Mouse (Mus musculus) limb, embryonic 11.5 days (tissue): Measurements from ENCODE around the gene Slc25a25. TPM values are rescaled to one million over a fixed set of nuclear protein-coding genes. Genes with fewer than 3 reads are reported as not detected.

Experiments
- ATAC-seq: fragments of 200-750 bp; cut with Nextera tagmentation; 2 replicates; pipeline ENCODE4 v1.8.0; 2017; ENCODE audit warnings: low read depth; ENCODE audit not compliant: insufficient number of reproducible peaks, low FRiP score, low TSS enrichment
- DNase-seq: peaks from one replicate; pipeline ENCODE4 v3.0.0-alpha.2; 2015; ENCODE audit warnings: low spot score
- H3K27ac ChIP-seq: fragments of 300-500 bp; sonication (generic); replicated peaks from 2 replicates; pipeline ENCODE4 v1.5.1; 2014; ENCODE audit warnings: low read depth, mild to moderate bottlenecking, low read length
- H3K27me3 ChIP-seq: fragments of 300-500 bp; sonication (generic); 2 replicates; pipeline ENCODE4 v1.6.1; 2014; ENCODE audit warnings: mild to moderate bottlenecking, low read length, mixed read lengths; ENCODE audit not compliant: control insufficient read depth, insufficient read depth
- H3K36me3 ChIP-seq: fragments of 300-500 bp; sonication (generic); 2 replicates; pipeline ENCODE4 v1.6.1; 2014; ENCODE audit warnings: mild to moderate bottlenecking, low read length, moderate library complexity, mixed read lengths; ENCODE audit not compliant: control insufficient read depth, insufficient read depth
- H3K4me1 ChIP-seq: fragments of 300-500 bp; sonication (generic); 2 replicates; pipeline ENCODE4 v1.6.1; 2014; ENCODE audit warnings: low read length, mixed read lengths; ENCODE audit not compliant: control insufficient read depth, insufficient read depth
- H3K4me2 ChIP-seq: fragments of 300-500 bp; sonication (generic); 2 replicates; pipeline ENCODE4 v1.6.1; 2014; ENCODE audit warnings: low read depth, mild to moderate bottlenecking, moderate library complexity; ENCODE audit not compliant: severe bottlenecking
- H3K4me3 ChIP-seq: fragments of 300-500 bp; sonication (generic); 2 replicates; pipeline ENCODE4 v1.5.1; 2014; ENCODE audit warnings: low read depth, low read length
- H3K9ac ChIP-seq: fragments of 300-500 bp; sonication (generic); 2 replicates; pipeline ENCODE4 v1.6.1; 2014; ENCODE audit warnings: mild to moderate bottlenecking, low read length
- H3K9me3 ChIP-seq: fragments of 300-500 bp; sonication (generic); 2 replicates; pipeline ENCODE4 v1.6.1; 2016; ENCODE audit warnings: low read length; ENCODE audit not compliant: control insufficient read depth
- WGBS: fragments of 180-500 bp; shearing (Covaris S2); extraction: QIAGEN DNeasy Blood & Tissue Kit; methylation state at CpG from one replicate; pipeline ENCODE4 v1.1.7; 2014; 5-methylcytosine and 5-hydroxymethylcytosine counted together
- polyA plus RNA-seq: library from polyadenylated mRNA; unstranded; fragments of >200 nt; fragmentation: Nextera tagmentation; extraction: Ambion mirVana; gene quantifications from 2 replicates; pipeline ENCODE4 v1.2.1, GENCODE M21; 2014

Slc25a25 gene
- polyA plus RNA-seq, 1 experiment from 2014 or later: 19.2 TPM

DNA sequence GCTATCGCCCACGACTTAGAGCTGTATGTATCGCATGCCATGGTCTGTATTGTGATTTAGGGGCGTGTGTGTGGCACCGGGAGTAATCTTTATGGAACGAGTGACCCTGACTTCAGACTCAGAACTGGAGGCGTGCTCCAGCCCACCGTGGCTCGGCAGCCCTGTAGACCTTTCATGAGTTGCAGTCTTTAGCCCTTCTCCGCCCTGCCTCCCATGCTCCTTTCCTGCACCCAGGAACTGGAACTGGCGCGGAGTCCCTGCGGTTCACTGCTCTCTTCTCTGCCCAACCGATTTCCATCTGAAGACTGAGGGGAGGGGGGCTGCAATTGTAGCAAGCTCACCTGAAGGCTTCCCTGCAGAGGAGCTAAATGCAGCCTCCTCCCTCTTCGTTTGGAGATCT lies 54.5 kb downstream of the Slc25a25 start:
- H3K4me2 ChIP-seq: peak overlapping the region; percentile 83

DNA sequence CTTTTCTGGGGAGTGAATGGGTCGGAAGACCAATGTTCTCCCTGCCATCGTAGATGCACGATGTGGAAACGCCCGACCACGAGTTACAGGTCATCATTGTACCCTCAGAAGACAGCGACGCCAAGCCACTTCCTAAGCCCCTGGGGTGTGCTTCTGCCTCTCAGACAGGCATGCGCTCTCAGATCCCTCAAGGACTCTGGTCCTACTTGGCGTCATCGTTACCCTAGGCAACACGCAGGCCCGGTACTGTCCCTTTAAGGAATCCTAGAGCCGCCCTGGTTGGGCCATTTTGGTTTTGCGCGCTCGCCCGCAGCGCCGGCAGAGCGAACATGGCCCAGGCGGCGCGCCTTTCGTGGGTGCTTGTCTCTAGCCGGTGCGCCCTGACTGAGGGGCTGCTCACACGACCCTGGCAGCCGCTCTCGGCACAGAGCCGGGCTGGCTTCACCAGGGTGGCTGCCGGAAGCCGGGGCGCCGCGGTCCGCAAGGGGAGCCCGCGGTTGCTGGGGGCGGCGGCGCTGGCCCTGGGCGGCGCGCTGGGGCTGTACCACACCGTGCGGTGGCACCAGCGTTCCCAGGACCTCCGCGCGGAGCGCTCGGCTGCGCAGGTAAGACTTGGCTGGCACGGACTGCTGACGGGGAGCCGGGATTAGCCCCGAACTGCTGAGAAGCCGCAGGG lies 55.2 kb downstream of the Slc25a25 start:
- H3K9ac ChIP-seq: peak overlapping the region; percentile 81
- ATAC-seq: peak; percentile 87

More for the DNA sequence above, 54.5 kb downstream of the Slc25a25 start:
- Histone ChIP-seq H3K36me3 (peaks cover 9% of the 10 kb centered on the region; the same call in 1 of the 2 replicates), H3K27ac (peak overlapping the region; percentile 85), H3K4me3 (peak overlapping the region; percentile 88), H3K4me1 (peaks cover 5% of the 10 kb centered on the region; the same call in 1 of the 2 replicates), H3K9ac (peak overlapping the region; percentile 81), H3K27me3 (no peaks in the 10 kb centered on the region), H3K9me3 (no peaks in the 10 kb centered on the region)
- DNase-seq (no peak), ATAC-seq (no peak)
- WGBS: under 1% methylated on average over 15 of the region's 15 CpGs

DNA sequence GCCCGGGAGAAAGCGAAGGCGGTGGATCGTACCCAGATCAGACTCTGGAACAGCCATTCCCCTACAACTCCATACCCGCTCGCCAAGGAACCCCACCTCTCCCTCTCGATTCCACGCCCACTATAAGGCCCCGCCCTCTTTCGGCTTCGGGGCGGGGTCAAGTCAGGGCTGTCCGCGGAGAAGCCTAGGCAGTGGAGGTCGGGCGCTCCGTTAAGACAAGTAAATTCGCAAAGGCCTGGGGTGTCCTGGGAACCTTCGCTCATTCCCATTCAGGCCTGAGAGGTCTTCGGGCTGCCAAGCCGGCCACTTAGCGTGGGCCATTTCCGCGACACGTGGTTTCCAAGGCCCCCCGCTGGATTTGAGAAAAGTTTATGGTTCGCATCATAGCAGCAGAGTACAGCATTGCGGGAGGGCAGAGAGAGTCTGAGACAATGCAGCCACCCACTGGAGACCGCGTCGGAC lies 55.7 kb downstream of the Slc25a25 start, which contains the start of gene Ptges2:
Gene Ptges2, plus strand, starts transcription at position 413 of the 462 bp plus-strand sequence.
- Histone ChIP-seq H3K36me3 (peaks cover 2% of the 10 kb centered on the region; the same call in 1 of the 2 replicates), H3K27me3 (no peaks in the 10 kb centered on the region)
- DNase-seq: peak; percentile 92

More for the DNA sequence above, 55.2 kb downstream of the Slc25a25 start:
- peaks cover 5% of the 10 kb centered on the region; the same call in 1 of the 2 replicates for H3K4me1 ChIP-seq
- DNase-seq: peak; percentile 87
- peaks cover 6% of the 10 kb centered on the region; the same call in 1 of the 2 replicates for H3K36me3 ChIP-seq
- H3K27me3 ChIP-seq: no peaks in the 10 kb centered on the region
- H3K4me3 ChIP-seq: peak overlapping the region; percentile 88
- under 1% methylated on average over 59 of the region's 59 CpGs for WGBS
- H3K4me2 ChIP-seq: peak overlapping the region; percentile 83
- no peaks in the 10 kb centered on the region for H3K9me3 ChIP-seq
- H3K27ac ChIP-seq: peak overlapping the region; percentile 85

DNA sequence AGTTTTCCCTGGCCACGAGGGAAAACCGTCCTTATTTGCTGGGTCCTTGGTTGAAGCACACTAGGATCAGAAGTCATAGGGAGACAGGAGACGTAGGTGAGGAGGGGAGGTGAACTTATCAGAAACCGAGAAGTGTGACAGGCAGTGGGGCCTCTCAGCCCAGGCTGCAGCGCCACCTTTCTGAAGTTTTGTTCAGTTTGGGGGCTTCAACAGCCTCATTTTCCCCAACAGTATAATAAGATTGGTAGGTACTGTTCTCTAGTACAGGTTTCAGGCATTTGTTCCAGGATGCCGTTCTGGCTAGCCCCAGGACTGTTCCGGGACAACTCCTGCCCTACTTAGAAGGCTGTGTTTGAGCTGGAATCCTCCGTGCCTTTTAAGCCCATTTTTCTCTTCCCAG lies 56.3 kb downstream of the Slc25a25 start:
- H3K9me3 ChIP-seq: no peaks in the 10 kb centered on the region
- H3K4me1 ChIP-seq: peaks cover 5% of the 10 kb centered on the region; the same call in 1 of the 2 replicates
- DNase-seq (peak; percentile 57), ATAC-seq (no peak)
- WGBS: 2% methylated on average over 8 of the region's 8 CpGs
- no peaks in the 10 kb centered on the region for H3K27me3 ChIP-seq
- H3K4me2 ChIP-seq: peak overlapping the region; percentile 83
- no peak overlapping the region for H3K9ac ChIP-seq
- peaks cover 2% of the 10 kb centered on the region; the same call in 1 of the 2 replicates for H3K36me3 ChIP-seq
- peak overlapping the region; percentile 85 for H3K27ac ChIP-seq
- peak overlapping the region; percentile 88 for H3K4me3 ChIP-seq

More for the DNA sequence above, 55.7 kb downstream of the Slc25a25 start, which contains the start of gene Ptges2:
- WGBS: 0% methylated on average over 31 of the region's 31 CpGs
- Histone ChIP-seq H3K27ac (peak within 1 kb of the TSS; percentile 85), H3K4me1 (peaks cover 5% of the 10 kb centered on the region; the same call in 1 of the 2 replicates), H3K4me3 (peak within 1 kb of the TSS; percentile 88), H3K9ac (peak within 1 kb of the TSS; percentile 81), H3K9me3 (no peaks in the 10 kb centered on the region), H3K4me2 (peak within 1 kb of the TSS; percentile 83)
- peak; percentile 88 for ATAC-seq

GRCm38 (mm10) chr2:32392063-32392462 lies 59.2 kb downstream of the Slc25a25 start:
- Histone ChIP-seq H3K4me3 (no peak overlapping the region), H3K9me3 (no peaks in the 10 kb centered on the region), H3K9ac (0 out of 2 replicates have a peak overlapping the region, but pooled peaks have one; percentile 9), H3K27me3 (no peaks in the 10 kb centered on the region), H3K4me2 (no peak overlapping the region), H3K27ac (no peak overlapping the region), H3K36me3 (no peaks in the 10 kb centered on the region), H3K4me1 (peaks cover 8% of the 10 kb centered on the region; the same call in 1 of the 2 replicates)
- DNase-seq (no peak), ATAC-seq (no peak)
- WGBS: 86% methylated on average over 5 of the region's 5 CpGs

DNA sequence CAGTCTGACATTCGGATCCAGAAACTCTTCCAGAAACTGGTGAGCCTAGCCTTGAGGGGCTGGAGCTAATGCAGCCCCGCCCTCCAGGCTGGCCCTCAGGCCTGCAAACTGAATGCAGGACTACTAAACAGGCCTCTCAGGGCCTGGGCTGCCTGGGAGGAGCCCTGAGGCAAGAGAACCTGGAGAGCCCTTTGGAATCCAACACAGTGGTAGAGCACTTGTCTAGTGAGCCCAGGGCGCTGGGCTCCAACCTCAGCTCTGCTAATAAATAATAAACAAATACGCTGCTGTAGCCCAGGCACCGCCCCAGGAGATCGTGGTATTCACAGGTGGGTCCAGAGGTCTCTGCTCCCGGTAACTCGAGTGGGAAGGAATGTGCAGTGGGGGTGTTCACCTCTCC lies 60.4 kb downstream of the Slc25a25 start:
- Histone ChIP-seq H3K27me3 (no peaks in the 10 kb centered on the region), H3K9ac (no peak overlapping the region), H3K4me3 (no peak overlapping the region), H3K9me3 (no peaks in the 10 kb centered on the region), H3K36me3 (no peaks in the 10 kb centered on the region), H3K4me1 (0 out of 2 replicates have a peak, but pooled peaks cover 6% of the 10 kb centered on the region), H3K4me2 (no peak overlapping the region), H3K27ac (no peak overlapping the region)
- DNase-seq (no peak), ATAC-seq (no peak)
- 72% methylated on average over 8 of the region's 8 CpGs for WGBS

GRCm38 (mm10) chr2:32389157-32389556 lies 62.1 kb downstream of the Slc25a25 start:
- no peaks in the 10 kb centered on the region for H3K9me3 ChIP-seq
- H3K27me3 ChIP-seq: no peaks in the 10 kb centered on the region
- H3K4me3 ChIP-seq: no peak overlapping the region
- no peak overlapping the region for H3K4me2 ChIP-seq
- no peak for DNase-seq
- no peaks in the 10 kb centered on the region for H3K36me3 ChIP-seq
- no peak for ATAC-seq
- WGBS: 78% methylated on average over 2 of the region's 2 CpGs
- no peak overlapping the region for H3K9ac ChIP-seq
- 0 out of 2 replicates have a peak, but pooled peaks cover 6% of the 10 kb centered on the region for H3K4me1 ChIP-seq
- no peak overlapping the region for H3K27ac ChIP-seq

DNA sequence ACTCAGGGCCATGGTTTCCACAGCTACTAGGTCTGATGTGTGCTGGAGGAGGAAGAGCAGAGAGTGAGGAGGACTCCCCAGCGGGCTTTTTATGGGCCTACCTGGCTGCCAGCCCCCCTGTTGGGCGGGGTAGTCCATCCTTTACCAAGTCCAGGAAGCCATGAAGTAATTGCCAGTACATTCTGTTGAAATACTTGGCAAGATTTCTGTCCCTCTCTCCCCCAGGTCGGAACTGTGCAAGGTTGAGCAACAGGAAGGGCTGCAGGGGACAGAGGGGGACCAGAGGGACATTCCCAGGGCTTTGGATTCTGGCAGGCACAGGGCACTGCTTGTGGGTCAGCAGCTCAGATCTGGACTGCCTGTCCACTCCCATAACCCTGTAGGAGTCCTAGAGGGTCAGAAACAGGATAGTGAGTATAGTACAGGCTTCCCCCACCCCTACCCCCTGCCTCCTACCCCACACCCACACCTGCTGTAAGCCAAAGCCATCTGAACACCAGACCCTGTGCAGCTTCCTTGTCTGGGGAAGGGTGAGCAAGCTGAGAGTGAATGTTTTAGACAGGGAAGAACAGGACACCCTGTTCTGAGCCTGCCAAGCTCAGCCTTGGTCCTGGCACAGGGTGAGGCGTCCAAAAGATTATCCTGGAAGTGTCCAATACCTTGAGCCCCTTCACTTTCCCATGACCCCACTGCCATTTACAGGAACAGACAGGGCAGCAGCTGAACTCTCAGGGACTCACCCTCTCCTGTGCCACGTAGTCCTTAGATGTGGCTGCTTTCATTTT lies 63.3 kb downstream of the Slc25a25 start, which contains the start of gene Lcn2:
Gene Lcn2, minus strand, starts transcription at position 547 of the 785 bp plus-strand sequence.
- H3K27me3 ChIP-seq: no peaks in the 10 kb centered on the region
- DNase-seq: no peak

More for the DNA sequence above, 63.3 kb downstream of the Slc25a25 start, which contains the start of gene Lcn2:
- no peaks in the 10 kb centered on the region for H3K36me3 ChIP-seq
- 73% methylated on average over 5 of the region's 5 CpGs for WGBS
- H3K4me1 ChIP-seq: 0 out of 2 replicates have a peak, but pooled peaks cover 6% of the 10 kb centered on the region
- no peak within 1 kb of the TSS for H3K27ac ChIP-seq
- no peak within 1 kb of the TSS for H3K9ac ChIP-seq
- no peaks in the 10 kb centered on the region for H3K9me3 ChIP-seq
- no peak within 1 kb of the TSS for H3K4me3 ChIP-seq
- ATAC-seq: no peak
- no peak within 1 kb of the TSS for H3K4me2 ChIP-seq
